22 mouse cellular contexts compared by ENCODE assay signal in genomic region chr6:112630291-112630690, GRCm38 (mm10).
A peak's percentile ranks its signal among the peaks of the same experiment; 100 is the strongest.
DNase-seq lines count a peak whose midpoint lies in the region; ATAC-seq lines count a peak whose summit lies in the region.
"Had no signal": no experiment of that assay in that cellular context is flagged by ENCODE, and none has a peak within 500 bp of the region (broad histone marks: within the 10 kb centered on the region; RNA-seq: fewer than 3 reads in every experiment).

No protein-coding gene starts in this region.

- 0 out of 2 replicates have a peak, but pooled peaks cover 9% of the 10 kb centered on the region for H3K36me3 ChIP-seq in kidney, embryonic 16.5 days (ENCODE audit: insufficient read depth, low read length)
- H3K36me3 ChIP-seq: embryonic facial prominence, embryonic 15.5 days had no signal

- H3K27ac ChIP-seq in kidney, embryonic 16.5 days (ENCODE audit: low read length), result no peak overlapping the region
- H3K27ac ChIP-seq: embryonic facial prominence, embryonic 13.5 days; embryonic facial prominence, embryonic 15.5 days; forebrain, embryonic 10.5 days; forebrain, embryonic 12.5 days had no signal

- no peak overlapping the region for H3K4me3 ChIP-seq in kidney, embryonic 16.5 days (ENCODE audit: low read length)
- H3K4me3 ChIP-seq: embryonic facial prominence, embryonic 13.5 days; embryonic facial prominence, embryonic 15.5 days; erythroblast, embryonic 14.5 days; forebrain, embryonic 10.5 days; forebrain, embryonic 12.5 days had no signal

- no peaks in the 10 kb centered on the region for H3K27me3 ChIP-seq in kidney, embryonic 16.5 days (ENCODE audit: insufficient read depth, low read length)
- H3K27me3 ChIP-seq: embryonic facial prominence, embryonic 13.5 days; embryonic facial prominence, embryonic 15.5 days; forebrain, embryonic 12.5 days had no signal

- H3K4me1 ChIP-seq in kidney, embryonic 16.5 days (ENCODE audit: insufficient read depth, low read length), result no peaks in the 10 kb centered on the region
- H3K4me1 ChIP-seq: embryonic facial prominence, embryonic 13.5 days; embryonic facial prominence, embryonic 15.5 days; forebrain, embryonic 10.5 days; forebrain, embryonic 12.5 days had no signal

- no peaks in the 10 kb centered on the region for H3K9me3 ChIP-seq in kidney, embryonic 16.5 days (ENCODE audit: low read length)
- H3K9me3 ChIP-seq: embryonic facial prominence, embryonic 13.5 days; embryonic facial prominence, embryonic 15.5 days; forebrain, embryonic 10.5 days; forebrain, embryonic 12.5 days had no signal

- no peak overlapping the region for H3K9ac ChIP-seq in kidney, embryonic 16.5 days (replicated peaks; ENCODE audit: low read length)
- H3K9ac ChIP-seq: embryonic facial prominence, embryonic 13.5 days; embryonic facial prominence, embryonic 15.5 days; forebrain, embryonic 12.5 days had no signal

- H3K4me2 ChIP-seq in kidney, embryonic 16.5 days (replicated peaks; ENCODE audit: low read depth, low read length), result no peak overlapping the region
- H3K4me2 ChIP-seq: embryonic facial prominence, embryonic 13.5 days; embryonic facial prominence, embryonic 15.5 days; forebrain, embryonic 12.5 days had no signal

- ATAC-seq in kidney, embryonic 16.5 days (ENCODE audit: low FRiP score, low TSS enrichment), result no peak
- ATAC-seq: forebrain, embryonic 14.5 days had no signal

- peak; percentile 5 for DNase-seq in kidney, adult 11 months
- peak; percentile 17 to 39 for DNase-seq in kidney, adult 8-10 months
- DNase-seq in kidney, adult 18-20 months, result no peak
- DNase-seq in kidney, postnatal 14 days, result peak; percentile 11
- DNase-seq in kidney, postnatal 25 days, result no peak
- DNase-seq: adrenal gland, adult 2 months; adrenal gland, postnatal 10 days; adrenal gland, postnatal 25 days; cerebellum, adult 11 months; cerebellum, adult 18-20 months; cerebellum, adult 8-10 months; cerebellum, adult 9-11 months; cerebellum, postnatal 14 days; cerebellum, postnatal 36 days; embryo, embryonic 11 days had no signal

- WGBS in kidney, embryonic 16.5 days, result 79% methylated on average over 4 of the region's 4 CpGs

Comparison
In these comparisons a context has a peak if more than half of its experiments do, and no peak if none do; other contexts are left out.
1. DNase-seq: peak in kidney, adult 11 months (single experiment), kidney, adult 8-10 months (2 of 2) and kidney, postnatal 14 days (single experiment); none in kidney, adult 18-20 months (single experiment) and kidney, postnatal 25 days (0 of 2).